Mouse (Mus musculus): ENCODE data around the gene Adipor2. TPM values are rescaled to one million over a fixed set of nuclear protein-coding genes. Genes with fewer than 3 reads are reported as not detected.
"Not testable (repeated sequence)": the region's sequence is repeated elsewhere in the genome, so short reads cannot be mapped to it uniquely, and the experiment has no call there.

Gene Adipor2
- polyA plus RNA-seq, 1 experiment, result not detected

- TF ChIP-seq CTCF (IDR thresholded peaks at IDR 0.05; ENCODE audit: insufficient read depth, low read depth, low read length) (no peak), POLR2A (IDR thresholded peaks at IDR 0.05; ENCODE audit: insufficient read depth, low read depth, low read length) (no peak)
- no peak overlapping the region for H3K27ac ChIP-seq (ENCODE audit: insufficient read depth, low read depth, low read length)
- 90% methylated on average over 5 of the region's 5 CpGs for WGBS
- no peak overlapping the region for H3K4me3 ChIP-seq (ENCODE audit: insufficient read depth, low read depth, low read length)
- no peaks in the 10 kb centered on the region for H3K4me1 ChIP-seq (ENCODE audit: control insufficient read depth, insufficient read depth, low read length)
These were observed 45.3 kb downstream of the Adipor2 start for GRCm38 (mm10) chr6:119372237-119372636.

DNA sequence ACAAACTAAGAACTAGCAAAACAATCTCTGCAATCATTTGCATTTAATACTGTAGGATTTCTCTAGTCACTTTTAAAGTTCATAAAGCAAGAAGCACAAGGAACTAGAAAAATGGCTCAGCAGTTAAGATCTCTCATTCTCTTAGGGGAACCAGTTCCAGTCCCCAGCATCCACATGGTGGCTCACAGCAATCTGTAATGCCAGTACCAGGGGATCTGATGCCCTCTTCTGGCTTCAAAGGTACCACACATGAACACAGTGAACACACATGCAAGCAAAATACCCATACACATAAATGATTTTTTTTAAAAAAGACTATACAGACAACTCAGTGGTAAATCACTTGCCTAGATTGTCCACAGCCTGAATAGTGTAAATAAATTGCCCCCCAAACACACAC, 45.9 kb downstream of the Adipor2 start:
- Histone ChIP-seq H3K4me3 (ENCODE audit: insufficient read depth, low read depth, low read length) (no peak overlapping the region), H3K27ac (ENCODE audit: insufficient read depth, low read depth, low read length) (no peak overlapping the region), H3K4me1 (ENCODE audit: control insufficient read depth, insufficient read depth, low read length) (no peaks in the 10 kb centered on the region)
- TF ChIP-seq POLR2A (IDR thresholded peaks at IDR 0.05; ENCODE audit: insufficient read depth, low read depth, low read length) (no peak), CTCF (IDR thresholded peaks at IDR 0.05; ENCODE audit: insufficient read depth, low read depth, low read length) (no peak)

DNA sequence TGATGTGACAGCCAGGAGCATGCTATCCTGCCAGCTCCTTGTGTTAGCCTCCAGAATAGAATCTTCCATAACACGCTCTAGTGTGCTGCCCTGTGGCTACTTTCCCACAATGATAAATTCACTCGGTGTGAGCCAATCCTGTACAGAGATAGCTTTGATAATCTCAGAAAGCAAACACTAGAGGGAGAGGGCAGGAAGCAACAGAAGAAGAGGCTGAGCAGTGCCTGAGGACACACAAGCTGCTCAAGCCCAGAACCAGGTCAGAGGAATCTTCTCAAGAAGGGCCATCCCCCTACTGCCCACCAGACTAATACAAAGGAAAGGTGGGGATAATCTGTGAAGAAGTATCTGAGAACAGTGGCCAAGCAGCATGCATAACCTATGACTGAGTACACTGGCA, 50.1 kb downstream of the Adipor2 start:
- TF ChIP-seq POLR2A (IDR thresholded peaks at IDR 0.05; ENCODE audit: insufficient read depth, low read depth, low read length) (no peak), CTCF (IDR thresholded peaks at IDR 0.05; ENCODE audit: insufficient read depth, low read depth, low read length) (no peak)
- WGBS, result 86% methylated on average over 2 of the region's 2 CpGs
- Histone ChIP-seq H3K4me1 (ENCODE audit: control insufficient read depth, insufficient read depth, low read length) (no peaks in the 10 kb centered on the region), H3K4me3 (ENCODE audit: insufficient read depth, low read depth, low read length) (no peak overlapping the region), H3K27ac (ENCODE audit: insufficient read depth, low read depth, low read length) (no peak overlapping the region)

DNA sequence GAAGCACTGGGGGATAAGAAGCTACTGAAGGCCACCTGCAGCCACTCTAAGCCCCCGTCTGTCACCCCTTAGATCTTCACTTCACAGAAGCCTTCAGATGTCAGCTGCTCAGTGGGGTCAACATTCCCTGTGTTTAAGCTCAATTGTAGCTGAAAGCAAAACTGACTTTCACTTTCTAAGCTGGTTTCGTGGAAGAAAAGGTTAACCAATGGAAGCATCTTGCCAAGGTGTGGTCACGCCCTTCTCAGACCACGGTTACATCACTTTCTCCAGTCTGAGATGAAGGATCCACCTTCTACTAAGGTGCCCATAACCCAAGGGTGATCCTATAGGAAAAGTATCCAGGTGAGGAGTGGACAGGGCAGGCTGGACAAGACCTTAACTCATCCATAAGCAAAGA, 50.7 kb downstream of the Adipor2 start:
- H3K27ac ChIP-seq (ENCODE audit: insufficient read depth, low read depth, low read length); H3K4me3 ChIP-seq (ENCODE audit: insufficient read depth, low read depth, low read length); H3K4me1 ChIP-seq (ENCODE audit: control insufficient read depth, insufficient read depth, low read length): not testable (repeated sequence)
- 88% methylated on average over 4 of the region's 4 CpGs for WGBS

- no peak overlapping the region for H3K27ac ChIP-seq (ENCODE audit: insufficient read depth, low read depth, low read length)
- TF ChIP-seq CTCF (IDR thresholded peaks at IDR 0.05; ENCODE audit: insufficient read depth, low read depth, low read length) (no peak), POLR2A (IDR thresholded peaks at IDR 0.05; ENCODE audit: insufficient read depth, low read depth, low read length) (no peak)
- H3K4me3 ChIP-seq (ENCODE audit: insufficient read depth, low read depth, low read length), result no peak overlapping the region
- WGBS, result 93% methylated on average over 5 of the region's 5 CpGs
- no peaks in the 10 kb centered on the region for H3K4me1 ChIP-seq (ENCODE audit: control insufficient read depth, insufficient read depth, low read length)
These were observed 53.9 kb downstream of the Adipor2 start for GRCm38 (mm10) chr6:119363593-119363992.

DNA sequence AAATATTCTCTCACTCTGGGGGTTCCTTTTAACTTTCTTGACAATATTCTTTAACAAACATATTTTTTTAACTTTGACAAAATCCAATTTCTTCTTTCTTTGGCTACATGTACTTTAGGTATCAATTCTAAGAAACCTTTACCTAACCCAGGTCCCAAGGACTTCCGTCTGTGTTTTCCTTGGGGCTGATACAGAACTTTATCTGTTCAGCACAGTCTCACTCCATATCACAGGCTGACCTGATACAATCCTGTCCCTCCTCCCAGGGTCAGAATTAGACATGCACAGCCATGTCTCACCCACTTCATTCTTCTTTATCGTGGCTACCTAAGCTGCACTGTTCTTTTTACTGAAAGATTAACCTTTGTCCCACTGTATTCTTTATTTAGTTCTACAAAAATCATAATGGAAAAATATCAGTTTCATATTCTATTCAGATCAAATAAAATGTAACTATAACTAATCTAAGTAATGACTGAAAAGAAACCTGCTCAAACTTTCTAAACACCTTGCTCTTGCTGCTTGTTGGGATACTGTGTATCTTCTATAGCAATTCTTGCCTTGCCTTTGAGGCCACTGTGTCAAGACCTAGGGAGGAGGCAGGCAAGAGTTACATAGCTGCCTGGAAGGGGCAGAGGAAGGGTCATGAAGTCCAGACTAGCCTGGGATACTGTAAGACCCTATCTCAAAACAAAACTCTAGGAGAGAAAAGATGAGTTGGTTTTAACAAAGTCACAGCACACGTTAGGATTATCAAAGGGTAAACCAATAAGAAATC, 56.4 kb downstream of the Adipor2 start:
- Histone ChIP-seq H3K4me1 (ENCODE audit: control insufficient read depth, insufficient read depth, low read length) (no peaks in the 10 kb centered on the region), H3K27ac (ENCODE audit: insufficient read depth, low read depth, low read length) (no peak overlapping the region), H3K4me3 (ENCODE audit: insufficient read depth, low read depth, low read length) (no peak overlapping the region)
- 85% methylated on average over 3 of the region's 3 CpGs for WGBS
- no peak for TF ChIP-seq POLR2A (IDR thresholded peaks at IDR 0.05; ENCODE audit: insufficient read depth, low read depth, low read length)
- no peak for TF ChIP-seq CTCF (IDR thresholded peaks at IDR 0.05; ENCODE audit: insufficient read depth, low read depth, low read length)

DNA sequence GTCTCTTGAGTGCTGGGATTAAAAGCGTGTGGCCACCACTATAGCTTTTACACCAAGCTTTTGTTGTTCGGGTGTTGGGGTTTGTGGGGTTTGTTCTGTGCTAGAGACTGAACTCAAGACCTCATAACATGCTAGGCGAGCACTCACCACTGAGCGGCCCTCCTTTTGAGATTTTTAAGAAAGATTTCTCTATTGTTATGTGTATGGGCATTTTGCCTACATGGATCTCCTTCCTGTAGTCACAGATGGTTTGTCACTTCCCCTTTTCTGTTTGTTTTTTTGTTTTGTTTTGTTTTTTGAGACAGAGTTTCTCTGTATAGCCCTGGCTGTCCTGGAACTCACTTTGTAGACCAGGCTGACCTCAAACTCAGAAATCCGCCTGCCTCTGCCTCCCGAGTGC, 57.3 kb downstream of the Adipor2 start:
- H3K4me3 ChIP-seq (ENCODE audit: insufficient read depth, low read depth, low read length); H3K4me1 ChIP-seq (ENCODE audit: control insufficient read depth, insufficient read depth, low read length); H3K27ac ChIP-seq (ENCODE audit: insufficient read depth, low read depth, low read length): not testable (repeated sequence)
- 85% methylated on average over 6 of the region's 6 CpGs for WGBS

GRCm38 (mm10) chr6:119358020-119358571, 59.4 kb downstream of the Adipor2 start:
- no peak overlapping the region for H3K4me3 ChIP-seq (ENCODE audit: insufficient read depth, low read depth, low read length)
- TF ChIP-seq CTCF (IDR thresholded peaks at IDR 0.05; ENCODE audit: insufficient read depth, low read depth, low read length) (no peak), POLR2A (IDR thresholded peaks at IDR 0.05; ENCODE audit: insufficient read depth, low read depth, low read length) (no peak)
- 88% methylated on average over 8 of the region's 8 CpGs for WGBS
- no peak overlapping the region for H3K27ac ChIP-seq (ENCODE audit: insufficient read depth, low read depth, low read length)
- no peaks in the 10 kb centered on the region for H3K4me1 ChIP-seq (ENCODE audit: control insufficient read depth, insufficient read depth, low read length)

- H3K27ac ChIP-seq (ENCODE audit: insufficient read depth, low read depth, low read length), result no peak overlapping the region
- peaks cover 13% of the 10 kb centered on the region for H3K4me1 ChIP-seq (ENCODE audit: control insufficient read depth, insufficient read depth, low read length)
- 91% methylated on average over 6 of the region's 6 CpGs for WGBS
- TF ChIP-seq CTCF (IDR thresholded peaks at IDR 0.05; ENCODE audit: insufficient read depth, low read depth, low read length) (no peak), POLR2A (IDR thresholded peaks at IDR 0.05; ENCODE audit: insufficient read depth, low read depth, low read length) (no peak)
- H3K4me3 ChIP-seq (ENCODE audit: insufficient read depth, low read depth, low read length), result no peak overlapping the region
These were observed 65.0 kb downstream of the Adipor2 start for GRCm38 (mm10) chr6:119352501-119352900.

- no peak for TF ChIP-seq POLR2A (IDR thresholded peaks at IDR 0.05; ENCODE audit: insufficient read depth, low read depth, low read length)
- TF ChIP-seq CTCF (IDR thresholded peaks at IDR 0.05; ENCODE audit: insufficient read depth, low read depth, low read length), result no peak
- Histone ChIP-seq H3K4me1 (ENCODE audit: control insufficient read depth, insufficient read depth, low read length) (peaks cover 21% of the 10 kb centered on the region), H3K27ac (ENCODE audit: insufficient read depth, low read depth, low read length) (no peak overlapping the region), H3K4me3 (ENCODE audit: insufficient read depth, low read depth, low read length) (no peak overlapping the region)
- 78% methylated on average over 8 of the region's 8 CpGs for WGBS
These were observed 65.8 kb downstream of the Adipor2 start for GRCm38 (mm10) chr6:119351656-119352055.
